11 mouse cellular contexts compared by ENCODE assay signal in genomic region chr17:5977921-5978504, GRCm38 (mm10). TPM values are rescaled to one million over a fixed set of nuclear protein-coding genes. Genes with fewer than 3 reads are reported as not detected.
DNase-seq lines count a peak whose midpoint lies in the region; ATAC-seq and TF ChIP-seq lines count a peak whose summit lies in the region.
"Had no signal": no experiment of that assay in that cellular context is flagged by ENCODE, and none has a peak within 500 bp of the region (broad histone marks: within the 10 kb centered on the region; RNA-seq: fewer than 3 reads in every experiment).

No protein-coding gene starts in this region.

- WGBS in embryonic facial prominence, embryonic 15.5 days: 60% methylated on average over 8 of the region's 8 CpGs
- 62% methylated on average over 8 of the region's 8 CpGs for WGBS in lung, embryonic 16.5 days

- H3K9ac ChIP-seq in embryonic facial prominence, embryonic 15.5 days: no peak overlapping the region
- H3K9ac ChIP-seq in lung, embryonic 16.5 days (ENCODE audit: low read length): peak overlapping the region; percentile 13; the same call in 1 of the 2 replicates
- H3K9ac ChIP-seq: limb, embryonic 13.5 days; neural tube, embryonic 13.5 days had no signal

- H3K36me3 ChIP-seq in E14TG2a.4 (ENCODE audit: insufficient read depth, low read length): 0 out of 2 replicates have a peak, but pooled peaks cover 5% of the 10 kb centered on the region
- no peaks in the 10 kb centered on the region for H3K36me3 ChIP-seq in embryonic facial prominence, embryonic 15.5 days
- no peaks in the 10 kb centered on the region for H3K36me3 ChIP-seq in lung, embryonic 16.5 days (ENCODE audit: control insufficient read depth, insufficient read depth, low read length)
- H3K36me3 ChIP-seq: limb, embryonic 13.5 days; neural tube, embryonic 13.5 days had no signal

- no peaks in the 10 kb centered on the region; the same call in none of the 2 replicates for H3K27me3 ChIP-seq in E14TG2a.4 (ENCODE audit: insufficient read depth, low read length)
- H3K27me3 ChIP-seq in embryonic facial prominence, embryonic 15.5 days: no peaks in the 10 kb centered on the region
- no peaks in the 10 kb centered on the region for H3K27me3 ChIP-seq in lung, embryonic 16.5 days (ENCODE audit: control insufficient read depth, insufficient read depth, low read depth, low read length)
- H3K27me3 ChIP-seq: limb, embryonic 13.5 days; neural tube, embryonic 13.5 days had no signal

- H3K4me2 ChIP-seq in embryonic facial prominence, embryonic 15.5 days (replicated peaks): no peak overlapping the region
- no peak overlapping the region for H3K4me2 ChIP-seq in lung, embryonic 16.5 days (ENCODE audit: low read depth, low read length)
- H3K4me2 ChIP-seq: limb, embryonic 13.5 days; neural tube, embryonic 13.5 days had no signal

- H3K9me3 ChIP-seq in E14TG2a.4 (ENCODE audit: low read length): no peaks in the 10 kb centered on the region
- no peaks in the 10 kb centered on the region for H3K9me3 ChIP-seq in embryonic facial prominence, embryonic 15.5 days (replicated peaks)
- no peaks in the 10 kb centered on the region for H3K9me3 ChIP-seq in lung, embryonic 16.5 days (ENCODE audit: control insufficient read depth, low read length)
- H3K9me3 ChIP-seq: limb, embryonic 13.5 days; neural tube, embryonic 13.5 days had no signal

- H3K27ac ChIP-seq in embryonic facial prominence, embryonic 15.5 days (replicated peaks): peak overlapping the region; percentile 74
- peak overlapping the region; percentile 1 for H3K27ac ChIP-seq in lung, embryonic 16.5 days (ENCODE audit: low read length)
- H3K27ac ChIP-seq: limb, embryonic 13.5 days; neural tube, embryonic 13.5 days had no signal

- H3K4me1 ChIP-seq in E14TG2a.4 (replicated peaks; ENCODE audit: low read depth, low read length): peaks cover 91% of the 10 kb centered on the region
- peaks cover 49% of the 10 kb centered on the region for H3K4me1 ChIP-seq in embryonic facial prominence, embryonic 15.5 days
- H3K4me1 ChIP-seq in lung, embryonic 16.5 days (replicated peaks; ENCODE audit: control insufficient read depth, insufficient read depth, low read length): peaks cover 39% of the 10 kb centered on the region

- H3K4me3 ChIP-seq in E14TG2a.4 (replicated peaks; ENCODE audit: low read length): peak overlapping the region; percentile 69
- no peak overlapping the region for H3K4me3 ChIP-seq in embryonic facial prominence, embryonic 15.5 days (replicated peaks)
- no peak overlapping the region for H3K4me3 ChIP-seq in lung, embryonic 16.5 days (ENCODE audit: low read length)
- H3K4me3 ChIP-seq: limb, embryonic 13.5 days; neural tube, embryonic 13.5 days had no signal

- TF ChIP-seq CTCF in E14TG2a.4 (conservative IDR thresholded peaks at IDR 0.05; ENCODE audit: low read length): no peak

- intact Hi-C loops in heart, postnatal 25 days (cut with DNase I): loop anchor here (5.0 kb wide), 1 partner anchor 39 kb away; no protein-coding TSS in a partner anchor

- no peak for ATAC-seq in embryonic facial prominence, embryonic 15.5 days (ENCODE audit: insufficient number of reproducible peaks, low FRiP score, low TSS enrichment, low read depth)
- ATAC-seq in lung, embryonic 16.5 days (ENCODE audit: low read depth): no peak

- DNase-seq in heart, adult 18-20 months: peak; percentile 69 to 71
- DNase-seq in heart, postnatal 25 days (ENCODE audit: low spot score): no peak
- DNase-seq in cerebellum, adult 9-10 months: no peak
- DNase-seq in frontal cortex, postnatal 25 days (ENCODE audit: low spot score in 2 of 2): no peak
- no peak for DNase-seq in layer of hippocampus, postnatal 14 days (ENCODE audit: low spot score in 2 of 2)
- DNase-seq: gastrocnemius, postnatal 25 days had no signal

RNA-seq across cellular contexts. Expression of gene Synj2, which starts 36.9 kb away (rescaled TPM):
- 10 to 100 TPM; 45.2 to 58.1 TPM for total RNA-seq in heart, adult 18-20 months (2021)
- 10 to 100 TPM; 41.6 to 48.5 TPM for total RNA-seq in heart, postnatal 25 days (2021)
- 3.1 and 4.0 TPM in 2 replicates for polyA plus RNA-seq in embryonic facial prominence, embryonic 15.5 days (2015; fragmentation: Nextera tagmentation; extraction: Ambion mirVana)
- 2.5 and 3.2 TPM in 2 replicates for polyA plus RNA-seq in lung, embryonic 16.5 days (2015; fragmentation: Nextera tagmentation; extraction: Ambion mirVana)
- 10 to 100 TPM; 47.4 to 52.1 TPM for total RNA-seq in layer of hippocampus, postnatal 14 days (2021)

Comparison
In these comparisons a context has a peak if more than half of its experiments do, and no peak if none do; other contexts are left out.
1. DNase-seq: peak in heart, adult 18-20 months (2 of 2); none in heart, postnatal 25 days (single experiment), cerebellum, adult 9-10 months (single experiment), frontal cortex, postnatal 25 days (0 of 2) and layer of hippocampus, postnatal 14 days (0 of 2).